Mouse (Mus musculus): ENCODE results near the gene Akr1c13. TPM values are rescaled to one million over a fixed set of nuclear protein-coding genes. Genes with fewer than 3 reads are reported as not detected.

Gene Akr1c13
- polyA plus RNA-seq, 1 experiment = not detected

- no peak overlapping the region for H3K9ac ChIP-seq (ENCODE audit: low read depth, poor library complexity, severe bottlenecking)
- no peak overlapping the region for H3K4me3 ChIP-seq (ENCODE audit: low read depth, low read length)
- TF ChIP-seq POLR2A (IDR thresholded peaks at IDR 0.05; ENCODE audit: insufficient read depth, low read length) (no peak), EP300 (IDR thresholded peaks at IDR 0.05; ENCODE audit: insufficient read depth, low read depth, low read length) (no peak), CTCF (IDR thresholded peaks at IDR 0.05; ENCODE audit: low read depth, low read length) (no peak)
- H3K27ac ChIP-seq (ENCODE audit: insufficient read depth, low read length) = no peak overlapping the region
- no peaks in the 10 kb centered on the region for H3K36me3 ChIP-seq (ENCODE audit: control insufficient read depth, insufficient read depth, low read length, poor library complexity, severe bottlenecking)
- H3K4me1 ChIP-seq (ENCODE audit: control insufficient read depth, insufficient read depth, low read length) = no peaks in the 10 kb centered on the region
- no peaks in the 10 kb centered on the region for H3K27me3 ChIP-seq (ENCODE audit: control insufficient read depth, insufficient read depth, low read length, poor library complexity, severe bottlenecking)
- H3K9me3 ChIP-seq (replicated peaks; ENCODE audit: control insufficient read depth, insufficient read depth, low read length, poor library complexity, severe bottlenecking) = no peaks in the 10 kb centered on the region
These were observed 40.1 kb downstream of the Akr1c13 start for GRCm38 (mm10) chr13:4230841-4231623.

DNA sequence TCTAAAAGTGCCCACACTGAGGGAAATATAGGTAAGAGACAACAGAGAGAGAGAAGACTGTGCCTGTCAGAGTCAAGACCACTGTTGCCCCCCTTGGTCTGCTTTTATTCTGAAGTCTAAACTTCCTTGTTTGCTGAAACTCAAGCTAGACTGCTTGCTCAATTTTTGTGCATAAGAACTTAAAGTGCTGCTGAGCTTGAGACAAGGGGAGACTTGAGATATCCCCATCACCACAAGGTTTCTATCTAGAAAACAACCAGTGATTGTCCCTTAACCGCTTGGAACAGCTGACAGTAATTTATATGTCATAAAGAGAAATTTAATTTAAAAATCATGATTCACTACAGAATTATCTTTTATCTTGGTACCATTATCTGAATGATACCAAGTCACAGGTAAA lies 42.2 kb downstream of the Akr1c13 start:
- Histone ChIP-seq H3K9ac (ENCODE audit: low read depth, poor library complexity, severe bottlenecking) (no peak overlapping the region), H3K9me3 (replicated peaks; ENCODE audit: control insufficient read depth, insufficient read depth, low read length, poor library complexity, severe bottlenecking) (no peaks in the 10 kb centered on the region), H3K4me3 (ENCODE audit: low read depth, low read length) (no peak overlapping the region), H3K27ac (ENCODE audit: insufficient read depth, low read length) (no peak overlapping the region), H3K4me1 (ENCODE audit: control insufficient read depth, insufficient read depth, low read length) (no peaks in the 10 kb centered on the region), H3K36me3 (ENCODE audit: control insufficient read depth, insufficient read depth, low read length, poor library complexity, severe bottlenecking) (no peaks in the 10 kb centered on the region), H3K27me3 (ENCODE audit: control insufficient read depth, insufficient read depth, low read length, poor library complexity, severe bottlenecking) (no peaks in the 10 kb centered on the region)
- no peak for TF ChIP-seq POLR2A (IDR thresholded peaks at IDR 0.05; ENCODE audit: insufficient read depth, low read length)
- TF ChIP-seq CTCF (IDR thresholded peaks at IDR 0.05; ENCODE audit: low read depth, low read length) = no peak
- no peak for TF ChIP-seq EP300 (IDR thresholded peaks at IDR 0.05; ENCODE audit: insufficient read depth, low read depth, low read length)

DNA sequence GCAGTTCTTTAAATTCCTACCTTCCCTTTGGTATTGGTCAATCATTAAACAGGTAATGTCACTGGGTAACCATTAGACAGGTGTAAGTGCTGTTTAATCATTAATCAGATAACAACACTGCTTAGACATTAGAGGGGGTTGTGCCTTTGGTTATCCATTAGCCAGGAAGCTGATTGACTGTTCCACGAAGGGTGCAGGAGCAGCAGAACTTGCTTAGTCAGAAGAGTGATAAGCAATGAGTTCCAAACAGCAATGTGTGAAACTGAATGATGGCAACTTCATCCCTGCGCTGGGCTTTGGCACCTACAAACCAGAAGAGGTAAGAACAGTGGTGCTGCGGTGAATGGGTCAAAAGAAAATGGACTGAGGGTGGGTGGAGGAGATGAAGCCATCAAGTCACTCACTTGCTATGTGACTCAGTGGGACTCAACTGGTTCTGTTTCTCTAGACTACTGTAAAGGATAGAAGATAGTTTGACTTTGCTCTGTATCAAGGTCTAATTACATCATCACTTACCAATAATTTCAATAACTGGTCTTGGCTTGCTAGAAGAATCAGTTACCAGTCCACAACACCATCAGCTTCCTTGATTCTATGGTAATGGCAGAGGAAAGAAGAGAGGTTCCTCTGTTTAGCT lies 42.7 kb downstream of the Akr1c13 start:
- H3K4me3 ChIP-seq (ENCODE audit: low read depth, low read length) = no peak overlapping the region
- H3K27me3 ChIP-seq (ENCODE audit: control insufficient read depth, insufficient read depth, low read length, poor library complexity, severe bottlenecking) = no peaks in the 10 kb centered on the region
- H3K9me3 ChIP-seq (replicated peaks; ENCODE audit: control insufficient read depth, insufficient read depth, low read length, poor library complexity, severe bottlenecking) = no peaks in the 10 kb centered on the region
- no peak overlapping the region for H3K9ac ChIP-seq (ENCODE audit: low read depth, poor library complexity, severe bottlenecking)
- no peaks in the 10 kb centered on the region for H3K4me1 ChIP-seq (ENCODE audit: control insufficient read depth, insufficient read depth, low read length)
- H3K27ac ChIP-seq (ENCODE audit: insufficient read depth, low read length) = no peak overlapping the region
- no peak for TF ChIP-seq EP300 (IDR thresholded peaks at IDR 0.05; ENCODE audit: insufficient read depth, low read depth, low read length)
- no peaks in the 10 kb centered on the region for H3K36me3 ChIP-seq (ENCODE audit: control insufficient read depth, insufficient read depth, low read length, poor library complexity, severe bottlenecking)

DNA sequence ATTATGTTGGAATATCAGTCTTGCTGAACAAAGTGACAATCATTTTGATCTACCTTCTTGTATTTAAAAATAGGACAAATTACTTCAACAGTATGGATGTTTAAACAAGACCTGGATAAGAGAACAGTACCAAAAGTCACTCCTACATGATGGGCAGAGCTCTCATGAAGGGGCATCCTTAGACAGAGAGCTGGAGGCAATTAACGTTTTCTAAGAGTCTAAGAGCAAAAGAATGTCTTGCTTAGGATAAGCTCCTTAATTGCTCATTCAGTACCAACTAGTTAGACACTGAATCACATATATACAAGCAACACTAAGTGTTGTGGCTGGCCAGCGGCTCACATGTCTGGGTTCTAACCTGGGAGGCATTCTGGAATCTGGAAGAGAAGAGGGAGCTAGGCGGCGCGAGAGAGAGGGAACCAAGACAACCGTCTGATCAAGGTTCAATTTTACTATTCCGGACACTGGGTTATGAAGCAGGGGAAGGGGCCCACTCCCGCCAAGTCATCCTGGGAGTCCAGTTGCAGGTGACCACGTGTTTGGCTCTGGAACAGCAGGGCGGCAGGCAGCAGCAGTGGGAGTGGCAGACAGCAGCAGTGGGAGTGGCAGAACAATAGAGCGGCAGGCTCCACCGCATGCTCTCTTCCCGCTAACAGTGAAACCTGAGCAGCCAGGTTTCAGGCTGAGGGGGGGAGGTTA lies 54.1 kb downstream of the Akr1c13 start:
- TF ChIP-seq EP300 (IDR thresholded peaks at IDR 0.05; ENCODE audit: insufficient read depth, low read depth, low read length) = peak; percentile 93
- no peak for TF ChIP-seq CTCF (IDR thresholded peaks at IDR 0.05; ENCODE audit: low read depth, low read length)
- H3K4me1 ChIP-seq (ENCODE audit: control insufficient read depth, insufficient read depth, low read length) = no peaks in the 10 kb centered on the region
- H3K4me3 ChIP-seq (ENCODE audit: low read depth, low read length) = no peak overlapping the region
- no peaks in the 10 kb centered on the region for H3K9me3 ChIP-seq (replicated peaks; ENCODE audit: control insufficient read depth, insufficient read depth, low read length, poor library complexity, severe bottlenecking)
- no peaks in the 10 kb centered on the region for H3K36me3 ChIP-seq (ENCODE audit: control insufficient read depth, insufficient read depth, low read length, poor library complexity, severe bottlenecking)
- no peaks in the 10 kb centered on the region; the same call in 1 of the 2 replicates for H3K27me3 ChIP-seq (ENCODE audit: control insufficient read depth, insufficient read depth, low read length, poor library complexity, severe bottlenecking)
- no peak overlapping the region for H3K9ac ChIP-seq (ENCODE audit: low read depth, poor library complexity, severe bottlenecking)
- H3K27ac ChIP-seq (ENCODE audit: insufficient read depth, low read length) = no peak overlapping the region

DNA sequence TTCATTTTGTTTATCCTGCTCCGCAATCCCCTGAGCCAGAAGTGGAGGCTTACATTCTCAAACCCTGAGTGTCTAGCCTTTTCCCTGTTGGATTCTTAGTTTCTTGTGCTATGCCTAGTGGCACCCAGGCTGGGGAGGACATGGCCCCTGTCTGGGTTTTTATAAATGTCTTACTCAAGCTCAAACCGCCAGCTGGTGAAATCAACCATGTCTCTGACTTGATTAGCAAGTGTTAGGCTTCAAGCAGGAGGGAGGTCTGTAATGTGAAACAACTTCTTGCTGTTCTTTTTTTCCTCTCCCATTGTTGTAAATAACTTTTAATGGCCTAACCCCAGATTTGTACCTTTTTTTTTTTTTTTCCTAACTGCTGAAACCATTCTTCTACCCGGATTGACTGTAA lies 58.4 kb downstream of the Akr1c13 start:
- no peak for TF ChIP-seq EP300 (IDR thresholded peaks at IDR 0.05; ENCODE audit: insufficient read depth, low read depth, low read length)
- TF ChIP-seq CTCF (IDR thresholded peaks at IDR 0.05; ENCODE audit: low read depth, low read length) = no peak
- TF ChIP-seq POLR2A (IDR thresholded peaks at IDR 0.05; ENCODE audit: insufficient read depth, low read length) = no peak
- no peaks in the 10 kb centered on the region for H3K9me3 ChIP-seq (replicated peaks; ENCODE audit: control insufficient read depth, insufficient read depth, low read length, poor library complexity, severe bottlenecking)
- no peak overlapping the region for H3K9ac ChIP-seq (ENCODE audit: low read depth, poor library complexity, severe bottlenecking)
- H3K27ac ChIP-seq (ENCODE audit: insufficient read depth, low read length) = no peak overlapping the region
- no peaks in the 10 kb centered on the region for H3K36me3 ChIP-seq (ENCODE audit: control insufficient read depth, insufficient read depth, low read length, poor library complexity, severe bottlenecking)
- H3K27me3 ChIP-seq (ENCODE audit: control insufficient read depth, insufficient read depth, low read length, poor library complexity, severe bottlenecking) = no peaks in the 10 kb centered on the region; the same call in 1 of the 2 replicates
- no peak overlapping the region for H3K4me3 ChIP-seq (ENCODE audit: low read depth, low read length)
- no peaks in the 10 kb centered on the region for H3K4me1 ChIP-seq (ENCODE audit: control insufficient read depth, insufficient read depth, low read length)

Other genes starting within 250 kb of the Akr1c13 start
- not detected in 2 replicates for gene Ucn3, start 245.8 kb upstream of the Akr1c13 start, polyA plus RNA-seq (2011; ENCODE audit: insufficient read depth, insufficient read length, low read depth, missing spikeins)
- gene Akr1c14, start 142.1 kb upstream of the Akr1c13 start, polyA plus RNA-seq (2011; ENCODE audit: insufficient read depth, insufficient read length, low read depth, missing spikeins) = 1.4 and 1.7 TPM in 2 replicates
- not detected in 2 replicates for gene Akr1c18, start 40.5 kb upstream of the Akr1c13 start, polyA plus RNA-seq (2011; ENCODE audit: insufficient read depth, insufficient read length, low read depth, missing spikeins)
- gene Akr1c19, start 37.5 kb downstream of the Akr1c13 start, polyA plus RNA-seq (2011; ENCODE audit: insufficient read depth, insufficient read length, low read depth, missing spikeins) = 0.29 and 0.31 TPM in 2 replicates
- not detected in 2 replicates for gene Akr1c12, start 88.3 kb downstream of the Akr1c13 start, polyA plus RNA-seq (2011; ENCODE audit: insufficient read depth, insufficient read length, low read depth, missing spikeins)
- not detected in 2 replicates for gene Akr1c6, start 243.2 kb downstream of the Akr1c13 start, polyA plus RNA-seq (2011; ENCODE audit: insufficient read depth, insufficient read length, low read depth, missing spikeins)